Mouse (Mus musculus) megakaryocyte, embryonic 14.5 days (primary cell): ENCODE data around the gene Kcna1.

ENCODE experiments used
- FLI1 ChIP-seq: IDR thresholded peaks from 2 replicates; pipeline ENCODE4 v1.6.1; 2012; ENCODE audit warnings: low read length, inconsistent platforms, mixed read lengths
- GATA1 ChIP-seq: IDR thresholded peaks from 3 replicates; pipeline ENCODE4 v1.6.1; 2012; ENCODE audit warnings: mixed read lengths, low read length, inconsistent platforms, borderline replicate concordance

- TF ChIP-seq GATA1 (no peak), FLI1 (no peak)
These were observed 35.4 kb downstream of the Kcna1 start for GRCm38 (mm10) chr6:126610746-126611145.
